Mouse (Mus musculus) forebrain, embryonic 15.5 days (tissue): ENCODE measurements at regions not wholly inside any gene's neighbourhood (a gene's known extent, or its start where the extent isn't known, plus 50 kb on each side); places are given as distances from the start of the nearest gene placed in this dataset.

Experiments
- ATAC-seq: fragments of 200-750 bp; cut with Nextera tagmentation; replicated peaks from 2 replicates; pipeline ENCODE4 v1.8.0; 2017; ENCODE audit warnings: mild to moderate bottlenecking, moderate TSS enrichment, moderate library complexity
- H3K27ac ChIP-seq: fragments of 300-500 bp; sonication (generic); replicated peaks from 2 replicates; pipeline ENCODE4 v1.5.1; 2015; ENCODE audit warnings: mild to moderate bottlenecking, inconsistent platforms
- H3K27me3 ChIP-seq: fragments of 300-500 bp; sonication (generic); 2 replicates; pipeline ENCODE4 v1.6.1; 2015; ENCODE audit warnings: inconsistent platforms
- H3K36me3 ChIP-seq: fragments of 300-500 bp; sonication (generic); 2 replicates; pipeline ENCODE4 v1.6.1; 2015; ENCODE audit warnings: mild to moderate bottlenecking, inconsistent platforms
- H3K4me1 ChIP-seq: fragments of 300-500 bp; sonication (generic); 2 replicates; pipeline ENCODE4 v1.6.1; 2015; ENCODE audit warnings: inconsistent platforms
- H3K4me2 ChIP-seq: fragments of 300-500 bp; sonication (generic); replicated peaks from 2 replicates; pipeline ENCODE4 v1.6.1; 2015; ENCODE audit warnings: mild to moderate bottlenecking, inconsistent platforms
- H3K4me3 ChIP-seq: fragments of 300-500 bp; sonication (generic); 2 replicates; pipeline ENCODE4 v1.5.1; 2015; ENCODE audit warnings: mild to moderate bottlenecking, inconsistent platforms
- H3K9ac ChIP-seq: fragments of 300-500 bp; sonication (generic); replicated peaks from 2 replicates; pipeline ENCODE4 v1.6.1; 2015; ENCODE audit warnings: mild to moderate bottlenecking, inconsistent platforms
- H3K9me3 ChIP-seq: fragments of 300-500 bp; sonication (generic); 2 replicates; pipeline ENCODE4 v1.6.1; 2016; ENCODE audit warnings: inconsistent platforms
- WGBS: fragments of 180-500 bp; shearing (Covaris S2); methylation state at CpG from one replicate; pipeline ENCODE4 v1.1.7; 2015; ENCODE audit warnings: mixed read lengths; 5-methylcytosine and 5-hydroxymethylcytosine counted together

DNA sequence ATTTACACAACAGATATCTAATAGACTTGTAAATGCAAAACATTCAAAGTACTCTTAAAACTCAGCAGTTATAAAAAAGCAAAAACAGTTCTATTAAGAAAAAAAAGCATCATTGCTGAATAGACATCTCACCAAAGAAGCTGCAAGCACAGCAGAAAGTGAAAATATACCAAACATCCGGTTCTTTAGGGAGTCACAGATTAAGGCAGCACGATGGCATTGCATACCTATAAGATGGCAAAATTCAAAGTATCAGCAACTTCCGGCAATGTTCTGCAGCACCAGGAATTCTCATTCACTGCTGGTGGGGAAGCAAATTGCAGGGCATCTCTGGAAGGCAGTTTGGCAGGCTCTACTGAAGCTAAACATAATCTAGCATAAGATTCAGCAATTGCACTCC, 882.6 kb downstream of the Car8 start:
- no peaks in the 10 kb centered on the region for H3K4me1 ChIP-seq
- no peaks in the 10 kb centered on the region for H3K36me3 ChIP-seq
- H3K27me3 ChIP-seq = no peaks in the 10 kb centered on the region
- ATAC-seq = no peak
- H3K27ac ChIP-seq = no peak overlapping the region
- H3K4me2 ChIP-seq = no peak overlapping the region
- no peaks in the 10 kb centered on the region for H3K9me3 ChIP-seq
- no peak overlapping the region for H3K4me3 ChIP-seq
- no peak overlapping the region for H3K9ac ChIP-seq
- 89% methylated on average over 3 of the region's 3 CpGs for WGBS

DNA sequence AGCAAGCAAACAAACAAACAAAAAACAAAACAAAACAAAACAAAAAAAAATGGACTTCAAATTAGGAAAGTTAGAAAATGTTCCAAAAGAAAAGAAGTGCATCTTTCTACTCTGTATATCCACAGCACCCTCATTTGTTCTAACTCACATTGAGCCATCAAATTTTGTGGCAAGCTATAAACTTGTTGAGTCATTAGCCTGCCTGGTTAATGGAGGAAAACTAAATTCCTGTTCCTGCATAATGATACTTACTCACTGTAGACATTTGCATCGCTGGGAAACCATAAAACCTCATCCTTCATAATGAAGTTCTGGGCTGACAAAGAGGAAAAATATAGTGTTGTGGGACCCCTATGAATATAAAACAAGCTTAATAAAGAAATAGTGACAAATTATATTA, 891.5 kb downstream of the Car8 start:
- Histone ChIP-seq H3K36me3 (no peaks in the 10 kb centered on the region), H3K4me1 (no peaks in the 10 kb centered on the region), H3K4me2 (no peak overlapping the region), H3K27me3 (no peaks in the 10 kb centered on the region), H3K27ac (no peak overlapping the region), H3K9ac (no peak overlapping the region), H3K9me3 (no peaks in the 10 kb centered on the region), H3K4me3 (no peak overlapping the region)
- WGBS = 93% methylated on average over 1 of the region's 1 CpGs
- no peak for ATAC-seq

DNA sequence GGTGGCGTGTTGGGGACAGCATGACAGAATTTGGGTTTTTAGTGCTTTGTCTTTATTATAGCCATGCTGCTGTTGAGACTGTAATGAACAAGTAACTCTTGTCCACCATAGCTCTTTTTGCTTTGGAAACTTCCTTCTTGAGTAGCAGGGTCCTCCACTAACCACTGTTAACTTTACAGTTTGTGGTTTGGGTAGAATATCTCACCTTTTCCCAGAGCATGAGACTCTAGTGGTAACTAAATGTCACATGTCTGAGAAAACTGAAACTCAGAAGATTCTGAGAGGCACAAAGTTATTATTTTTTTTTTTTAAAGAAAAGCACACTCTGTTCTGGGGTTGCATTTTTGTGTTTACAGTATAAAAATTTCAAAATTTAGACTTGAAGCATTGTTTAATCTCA, 897.7 kb downstream of the Car8 start:
- 94% methylated on average over 1 of the region's 1 CpGs for WGBS
- no peak overlapping the region for H3K4me3 ChIP-seq
- no peak overlapping the region for H3K27ac ChIP-seq
- no peak for ATAC-seq
- no peaks in the 10 kb centered on the region for H3K4me1 ChIP-seq
- H3K9ac ChIP-seq = no peak overlapping the region
- no peaks in the 10 kb centered on the region for H3K9me3 ChIP-seq
- H3K27me3 ChIP-seq = no peaks in the 10 kb centered on the region
- no peak overlapping the region for H3K4me2 ChIP-seq
- H3K36me3 ChIP-seq = no peaks in the 10 kb centered on the region

DNA sequence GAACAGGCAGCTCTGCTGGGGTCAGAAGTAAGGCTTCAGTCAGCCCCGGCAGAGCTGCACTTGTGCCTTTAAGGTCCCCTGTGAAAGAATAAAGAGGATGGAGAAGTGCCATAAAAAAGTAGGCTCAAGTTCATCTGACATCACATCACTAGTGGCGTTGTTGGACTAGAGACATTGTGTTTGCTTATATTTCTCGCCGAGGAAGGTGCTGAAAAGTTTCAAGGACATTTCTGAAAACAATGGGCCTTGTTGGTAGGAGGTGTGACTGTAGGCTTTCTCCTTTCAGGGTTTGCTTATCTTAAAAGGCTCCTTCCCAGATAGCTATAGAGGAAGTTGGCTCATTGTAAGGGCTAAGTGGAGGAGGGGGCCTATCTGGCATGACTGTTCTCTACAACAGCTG, 924.6 kb downstream of the Car8 start:
- H3K27ac ChIP-seq = no peak overlapping the region
- no peaks in the 10 kb centered on the region for H3K9me3 ChIP-seq
- no peak overlapping the region for H3K4me2 ChIP-seq
- H3K4me1 ChIP-seq = no peaks in the 10 kb centered on the region
- H3K9ac ChIP-seq = no peak overlapping the region
- H3K36me3 ChIP-seq = no peaks in the 10 kb centered on the region
- H3K27me3 ChIP-seq = no peaks in the 10 kb centered on the region
- 82% methylated on average over 4 of the region's 4 CpGs for WGBS
- H3K4me3 ChIP-seq = no peak overlapping the region
- no peak for ATAC-seq

DNA sequence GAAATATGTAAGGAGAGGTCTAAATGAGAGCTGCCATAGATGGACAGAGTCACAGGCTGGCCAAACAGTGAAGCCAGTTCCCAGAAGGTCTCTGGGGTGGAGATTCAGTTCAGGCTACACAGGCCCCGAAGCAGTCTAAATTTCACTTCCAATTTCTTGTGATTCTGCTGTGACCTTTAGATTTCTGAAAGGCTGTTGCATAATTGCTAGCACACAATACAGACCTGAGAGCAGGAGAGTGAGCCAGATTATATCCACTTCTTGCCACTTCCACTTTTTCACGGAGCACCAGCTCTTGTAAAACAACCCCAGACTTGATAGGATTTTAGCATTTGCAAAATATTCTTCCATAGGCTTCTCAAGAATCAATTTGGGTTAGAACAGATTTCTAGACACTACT, 925.6 kb downstream of the Car8 start:
- Histone ChIP-seq H3K4me3 (no peak overlapping the region), H3K4me2 (no peak overlapping the region), H3K9me3 (no peaks in the 10 kb centered on the region), H3K9ac (no peak overlapping the region), H3K36me3 (no peaks in the 10 kb centered on the region), H3K27me3 (no peaks in the 10 kb centered on the region), H3K4me1 (no peaks in the 10 kb centered on the region), H3K27ac (no peak overlapping the region)
- no peak for ATAC-seq
- 77% methylated on average over 2 of the region's 2 CpGs for WGBS

DNA sequence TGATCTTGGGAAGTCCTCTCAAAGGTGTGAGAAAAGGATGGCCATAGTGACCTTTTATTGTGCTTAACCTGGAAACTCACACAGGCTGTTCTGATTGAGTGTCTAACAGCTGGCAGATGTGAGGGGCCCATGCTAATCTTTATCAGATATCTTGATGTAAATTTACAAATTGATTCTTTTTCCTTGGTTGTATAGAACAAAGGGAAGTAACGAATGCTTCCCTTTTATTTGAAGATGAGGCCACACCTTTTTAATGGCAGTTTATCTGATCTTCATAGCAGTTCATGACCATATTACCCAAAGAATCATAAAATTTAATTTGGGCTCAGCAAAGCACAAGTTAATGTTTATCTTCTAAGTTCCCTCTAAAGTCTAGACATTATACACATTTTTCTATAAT, 926.7 kb downstream of the Car8 start:
- no peaks in the 10 kb centered on the region for H3K4me1 ChIP-seq
- H3K9ac ChIP-seq = no peak overlapping the region
- no peak overlapping the region for H3K4me3 ChIP-seq
- ATAC-seq = no peak
- no peaks in the 10 kb centered on the region for H3K9me3 ChIP-seq
- H3K27me3 ChIP-seq = no peaks in the 10 kb centered on the region
- 86% methylated on average over 1 of the region's 1 CpGs for WGBS
- no peaks in the 10 kb centered on the region for H3K36me3 ChIP-seq
- no peak overlapping the region for H3K4me2 ChIP-seq
- no peak overlapping the region for H3K27ac ChIP-seq

DNA sequence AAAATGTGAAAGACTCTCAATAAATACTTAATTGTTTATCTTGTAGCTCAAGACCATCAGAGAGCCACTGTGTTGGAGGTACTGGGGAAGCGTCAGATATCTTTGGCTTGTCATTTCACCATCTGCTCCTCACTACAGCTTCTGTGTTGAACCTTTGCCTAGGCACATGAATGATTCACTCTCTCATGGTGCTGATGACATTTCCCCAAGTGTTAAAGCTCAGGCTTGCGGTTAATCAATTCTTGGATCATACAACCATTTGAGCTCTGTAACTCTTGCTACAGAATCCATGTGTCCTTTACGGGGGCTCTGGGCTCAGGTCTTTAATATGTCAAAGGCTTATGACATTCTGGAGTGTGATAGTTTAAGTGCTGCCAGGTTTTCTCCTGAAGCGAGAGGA, 969.8 kb downstream of the Car8 start:
- 74% methylated on average over 4 of the region's 4 CpGs for WGBS
- Histone ChIP-seq H3K4me2 (no peak overlapping the region), H3K36me3 (no peaks in the 10 kb centered on the region), H3K27me3 (no peaks in the 10 kb centered on the region), H3K4me1 (no peaks in the 10 kb centered on the region), H3K4me3 (no peak overlapping the region), H3K9me3 (no peaks in the 10 kb centered on the region), H3K9ac (no peak overlapping the region), H3K27ac (no peak overlapping the region)
- ATAC-seq = peak; percentile 57; the same call in 1 of the 2 replicates

DNA sequence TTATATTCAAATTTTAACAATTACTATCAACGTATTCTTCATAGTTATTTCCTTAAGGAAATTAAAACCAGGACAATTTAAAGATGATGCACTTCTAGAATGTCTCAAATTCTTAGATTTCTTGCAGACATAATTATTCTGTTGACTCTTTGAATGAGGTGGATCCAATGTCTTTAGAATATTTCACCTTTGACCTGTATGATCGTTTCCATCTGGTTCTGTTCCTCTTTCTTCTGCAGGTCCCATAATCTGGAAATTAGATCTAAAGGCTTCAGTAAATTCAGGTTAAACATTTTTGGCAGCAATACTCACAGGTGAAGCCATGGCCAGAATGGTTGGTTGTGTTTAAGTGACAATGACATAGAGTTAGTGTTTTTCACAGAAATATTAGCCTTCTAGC, 982.4 kb downstream of the Car8 start:
- no peak for ATAC-seq
- Histone ChIP-seq H3K36me3 (no peaks in the 10 kb centered on the region), H3K9ac (no peak overlapping the region), H3K4me2 (no peak overlapping the region), H3K27ac (no peak overlapping the region), H3K4me3 (no peak overlapping the region), H3K4me1 (no peaks in the 10 kb centered on the region), H3K27me3 (no peaks in the 10 kb centered on the region), H3K9me3 (no peaks in the 10 kb centered on the region)
- WGBS = 90% methylated on average over 2 of the region's 2 CpGs

DNA sequence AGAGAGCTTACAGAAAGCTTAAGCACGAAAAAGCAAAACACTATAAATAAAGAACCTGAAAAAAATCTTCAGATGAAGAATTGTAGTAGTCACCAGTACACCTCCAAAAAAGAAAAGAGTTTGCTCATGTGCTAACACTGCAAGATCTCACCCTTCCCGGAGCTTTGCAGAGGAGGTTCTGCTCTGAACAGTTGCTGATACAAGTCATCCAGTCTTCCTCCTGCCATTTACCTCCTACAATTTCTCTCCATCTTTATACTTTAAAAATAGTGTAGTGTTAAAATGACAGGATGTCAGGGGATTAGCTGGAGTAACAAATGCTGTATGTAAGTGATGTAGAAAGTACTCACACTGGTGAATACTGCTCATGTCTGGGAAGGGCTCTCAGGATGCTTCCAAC, 985.2 kb downstream of the Car8 start:
- Histone ChIP-seq H3K27ac (no peak overlapping the region), H3K27me3 (no peaks in the 10 kb centered on the region), H3K9me3 (no peaks in the 10 kb centered on the region), H3K4me2 (no peak overlapping the region), H3K4me1 (no peaks in the 10 kb centered on the region), H3K36me3 (no peaks in the 10 kb centered on the region), H3K4me3 (no peak overlapping the region), H3K9ac (no peak overlapping the region)
- no peak for ATAC-seq
- WGBS = 85% methylated on average over 2 of the region's 2 CpGs

DNA sequence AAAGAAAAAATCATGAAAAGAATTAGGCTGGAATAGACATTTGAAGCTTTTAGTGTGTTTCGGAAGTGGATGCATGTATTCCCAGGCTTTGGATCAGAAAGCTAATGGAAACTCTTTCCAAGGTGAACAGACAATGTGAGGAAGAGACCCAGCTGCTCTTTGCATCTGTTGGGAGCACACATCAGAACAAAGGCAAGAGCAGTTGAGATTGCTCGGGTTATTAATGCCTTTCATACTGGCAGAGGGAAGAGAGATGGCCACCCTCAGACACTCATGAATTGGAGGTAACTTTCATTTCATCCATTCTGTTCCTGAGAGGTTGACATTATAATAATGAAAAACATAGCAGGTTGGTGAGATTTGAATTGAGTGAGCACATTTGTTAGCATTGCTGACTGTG, 987.2 kb downstream of the Car8 start:
- no peak overlapping the region for H3K4me2 ChIP-seq
- no peak overlapping the region for H3K4me3 ChIP-seq
- H3K27me3 ChIP-seq = no peaks in the 10 kb centered on the region
- no peaks in the 10 kb centered on the region for H3K9me3 ChIP-seq
- 74% methylated on average over 2 of the region's 2 CpGs for WGBS
- no peak for ATAC-seq
- no peak overlapping the region for H3K9ac ChIP-seq
- no peaks in the 10 kb centered on the region for H3K36me3 ChIP-seq
- no peak overlapping the region for H3K27ac ChIP-seq
- H3K4me1 ChIP-seq = peaks cover 3% of the 10 kb centered on the region; the same call in 1 of the 2 replicates

DNA sequence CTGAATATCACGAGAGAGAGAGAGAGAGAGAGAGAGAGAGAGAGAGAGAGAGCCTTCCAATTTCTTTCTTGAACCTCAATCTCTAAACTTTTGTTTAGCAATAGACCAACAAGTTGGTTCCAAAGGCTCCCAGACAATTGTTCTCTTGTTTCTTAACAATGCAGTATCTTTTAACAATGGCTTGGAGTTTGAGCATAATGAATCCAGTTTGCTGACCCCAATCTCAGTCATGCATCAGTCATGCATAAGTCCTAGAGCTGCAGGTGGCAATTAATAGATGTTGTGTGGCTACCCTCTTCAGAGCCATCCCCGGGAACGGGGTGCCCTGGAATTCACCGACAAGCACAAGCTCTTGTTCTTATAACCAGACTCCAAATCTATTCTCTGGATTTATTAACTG, 991.0 kb downstream of the Car8 start:
- Histone ChIP-seq H3K9ac (no peak overlapping the region), H3K27me3 (no peaks in the 10 kb centered on the region), H3K27ac (no peak overlapping the region), H3K36me3 (no peaks in the 10 kb centered on the region), H3K4me1 (peaks cover 3% of the 10 kb centered on the region; the same call in 1 of the 2 replicates), H3K9me3 (no peaks in the 10 kb centered on the region), H3K4me2 (no peak overlapping the region), H3K4me3 (no peak overlapping the region)
- no peak for ATAC-seq
- 44% methylated on average over 4 of the region's 4 CpGs for WGBS

DNA sequence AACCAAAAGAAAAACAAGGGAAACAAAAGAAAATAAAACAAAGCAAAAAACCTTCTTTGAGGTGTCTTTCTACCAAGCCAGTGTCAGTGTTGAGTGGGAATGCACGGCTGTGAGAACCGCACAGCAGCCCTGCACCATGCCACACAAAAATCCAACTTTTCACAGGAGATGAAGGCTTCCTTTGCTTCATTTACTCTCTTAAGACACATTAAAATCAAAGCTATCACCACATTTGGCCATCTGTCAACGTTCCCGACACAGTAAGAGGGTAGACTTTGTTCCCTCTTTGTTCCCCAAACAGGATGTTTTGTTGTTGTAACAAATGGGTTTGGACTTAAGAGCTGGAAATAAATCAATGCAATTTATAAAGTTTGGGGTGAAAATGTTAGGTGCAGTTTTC, 991.6 kb downstream of the Car8 start:
- Histone ChIP-seq H3K4me3 (no peak overlapping the region), H3K9me3 (no peaks in the 10 kb centered on the region), H3K4me1 (peaks cover 3% of the 10 kb centered on the region; the same call in 1 of the 2 replicates), H3K27me3 (no peaks in the 10 kb centered on the region), H3K27ac (no peak overlapping the region), H3K36me3 (no peaks in the 10 kb centered on the region), H3K4me2 (no peak overlapping the region), H3K9ac (no peak overlapping the region)
- ATAC-seq = 0 out of 2 replicates have a peak, but pooled peaks have one; percentile 32
- WGBS = 16% methylated on average over 4 of the region's 4 CpGs

DNA sequence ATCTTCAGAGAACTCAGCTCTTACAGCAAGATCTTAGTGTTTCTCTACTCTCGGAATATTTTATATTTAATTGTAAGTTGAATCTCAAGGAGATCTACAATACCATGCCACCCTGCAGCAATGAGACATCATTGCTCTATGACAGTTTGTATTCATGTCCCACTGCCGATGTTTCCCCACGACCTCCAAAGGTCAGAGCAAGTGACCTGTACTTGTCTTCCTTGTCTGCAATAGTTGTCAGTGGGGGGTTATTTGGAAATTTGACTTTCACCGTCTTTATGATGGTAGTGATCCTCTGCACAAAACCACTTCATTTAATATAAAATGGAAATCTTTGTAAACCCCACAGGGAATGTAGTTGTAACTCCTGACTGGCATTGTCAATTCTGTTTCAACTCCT, 992.0 kb downstream of the Car8 start:
- no peak for ATAC-seq
- H3K27ac ChIP-seq = no peak overlapping the region
- WGBS = 57% methylated on average over 4 of the region's 4 CpGs
- H3K36me3 ChIP-seq = no peaks in the 10 kb centered on the region
- no peak overlapping the region for H3K9ac ChIP-seq
- H3K9me3 ChIP-seq = no peaks in the 10 kb centered on the region
- peaks cover 3% of the 10 kb centered on the region; the same call in 1 of the 2 replicates for H3K4me1 ChIP-seq
- H3K4me3 ChIP-seq = no peak overlapping the region
- no peaks in the 10 kb centered on the region for H3K27me3 ChIP-seq
- no peak overlapping the region for H3K4me2 ChIP-seq
